Mouse (Mus musculus) hindbrain, embryonic 14.5 days (tissue): ENCODE data around the gene Nprl2. TPM values are rescaled to one million over a fixed set of nuclear protein-coding genes. Genes with fewer than 3 reads are reported as not detected.

ENCODE experiments used
- ATAC-seq: fragments of 200-750 bp; cut with Nextera tagmentation; 2 replicates; pipeline ENCODE4 v1.8.0; 2017; ENCODE audit warnings: moderate number of reproducible peaks, mild to moderate bottlenecking, moderate TSS enrichment, moderate library complexity; ENCODE audit not compliant: low FRiP score
- DNase-seq: peaks from one replicate; pipeline ENCODE4 v3.0.0-alpha.2; 2015; ENCODE audit warnings: low spot score
- H3K27ac ChIP-seq: fragments of 300-500 bp; sonication (generic); 2 replicates; pipeline ENCODE4 v1.5.1; 2014; ENCODE audit warnings: mild to moderate bottlenecking, moderate library complexity
- H3K27me3 ChIP-seq: fragments of 300-500 bp; sonication (generic); 2 replicates; pipeline ENCODE4 v1.6.1; 2014; ENCODE audit warnings: mild to moderate bottlenecking, low read length, mixed read lengths; ENCODE audit not compliant: control insufficient read depth, insufficient read depth
- H3K36me3 ChIP-seq: fragments of 300-500 bp; sonication (generic); replicated peaks from 2 replicates; pipeline ENCODE4 v1.6.1; 2014; ENCODE audit not compliant: control insufficient read depth, insufficient read depth
- H3K4me1 ChIP-seq: fragments of 300-500 bp; sonication (generic); replicated peaks from 2 replicates; pipeline ENCODE4 v1.6.1; 2014; ENCODE audit warnings: antibody characterized with exemption, low read length, mixed read lengths; ENCODE audit not compliant: control insufficient read depth, insufficient read depth
- H3K4me2 ChIP-seq: fragments of 300-500 bp; sonication (generic); replicated peaks from 2 replicates; pipeline ENCODE4 v1.6.1; 2014; ENCODE audit warnings: mild to moderate bottlenecking, moderate library complexity
- H3K4me3 ChIP-seq: fragments of 300-500 bp; sonication (generic); replicated peaks from 2 replicates; pipeline ENCODE4 v1.5.1; 2014; ENCODE audit warnings: mild to moderate bottlenecking, low read length
- H3K9ac ChIP-seq: fragments of 300-500 bp; sonication (generic); 2 replicates; pipeline ENCODE4 v1.6.1; 2014
- H3K9me3 ChIP-seq: fragments of 300-500 bp; sonication (generic); 2 replicates; pipeline ENCODE4 v1.6.1; 2016; ENCODE audit warnings: low read length; ENCODE audit not compliant: control insufficient read depth
- WGBS: fragments of 180-500 bp; shearing (Covaris S2); extraction: QIAGEN DNeasy Blood & Tissue Kit; methylation state at CpG from one replicate; pipeline ENCODE4 v1.1.7; 2014; 5-methylcytosine and 5-hydroxymethylcytosine counted together
- polyA plus RNA-seq: library from polyadenylated mRNA; unstranded; fragments of >200 nt; fragmentation: Nextera tagmentation; extraction: Ambion mirVana; gene quantifications from 2 replicates; pipeline ENCODE4 v1.2.1, GENCODE M21; 2014

The Nprl2 gene
- polyA plus RNA-seq, 1 experiment from 2014 or later, result 65.8 TPM

DNA sequence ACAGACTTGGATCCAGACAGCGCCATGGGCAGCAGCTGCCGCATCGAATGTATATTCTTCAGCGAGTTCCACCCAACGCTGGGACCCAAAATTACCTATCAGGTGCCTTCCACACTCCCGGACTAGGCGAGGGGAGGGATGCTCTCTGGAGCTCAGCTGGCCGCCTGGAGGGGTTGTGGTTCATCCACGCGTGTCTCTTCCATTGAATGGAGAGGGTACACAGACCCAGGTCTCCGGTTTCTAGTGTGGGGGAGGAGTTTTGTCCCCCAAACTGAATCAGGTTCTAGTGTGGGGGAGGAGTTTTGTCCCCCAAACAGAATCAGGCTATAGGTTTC is 293 bp downstream of the Nprl2 start:
- peak overlapping the region; percentile 62 for H3K9ac ChIP-seq
- H3K4me2 ChIP-seq, result peak overlapping the region; percentile 84
- peak overlapping the region; percentile 22; the same call in 1 of the 2 replicates for H3K27ac ChIP-seq
- 1% methylated on average over 11 of the region's 11 CpGs for WGBS
- H3K27me3 ChIP-seq, result no peaks in the 10 kb centered on the region
- no peaks in the 10 kb centered on the region for H3K9me3 ChIP-seq
- H3K4me3 ChIP-seq, result peak overlapping the region; percentile 49
- peak; percentile 24 for ATAC-seq
- peaks cover 29% of the 10 kb centered on the region for H3K4me1 ChIP-seq
- DNase-seq, result no peak
- peaks cover 48% of the 10 kb centered on the region for H3K36me3 ChIP-seq

DNA sequence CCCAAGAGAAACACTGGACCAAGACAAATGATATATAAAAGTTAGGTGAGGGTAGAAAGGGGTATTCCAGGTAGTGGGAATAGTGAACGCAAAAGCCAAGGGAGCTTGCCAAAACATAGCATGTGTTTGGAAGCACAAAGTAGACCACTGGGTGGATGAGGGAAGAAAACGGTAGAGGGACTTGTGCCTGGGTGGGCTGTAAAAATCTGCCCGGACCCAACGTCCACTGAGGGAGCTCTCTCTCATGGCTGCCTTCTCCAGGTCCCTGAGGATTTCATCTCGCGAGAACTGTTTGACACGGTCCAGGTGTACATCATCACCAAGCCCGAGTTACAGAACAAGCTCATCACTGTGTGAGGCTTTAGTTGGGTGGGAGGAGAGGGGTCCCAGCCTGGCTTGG is 695 bp downstream of the Nprl2 start:
- WGBS, result 50% methylated on average over 8 of the region's 8 CpGs
- H3K9ac ChIP-seq, result peak overlapping the region; percentile 62
- H3K27ac ChIP-seq, result no peak overlapping the region

GRCm38 (mm10) chr9:107543299-107543698 is 1.3 kb downstream of the Nprl2 start:
- no peak overlapping the region for H3K4me2 ChIP-seq
- 91% methylated on average over 11 of the region's 11 CpGs for WGBS

More for the DNA sequence above, 695 bp downstream of the Nprl2 start:
- H3K27me3 ChIP-seq, result no peaks in the 10 kb centered on the region
- ATAC-seq (no peak), DNase-seq (no peak)
- H3K36me3 ChIP-seq, result peaks cover 44% of the 10 kb centered on the region
- peaks cover 32% of the 10 kb centered on the region for H3K4me1 ChIP-seq
- H3K9me3 ChIP-seq, result no peaks in the 10 kb centered on the region
- H3K4me3 ChIP-seq, result peak overlapping the region; percentile 49
- H3K4me2 ChIP-seq, result peak overlapping the region; percentile 84

DNA sequence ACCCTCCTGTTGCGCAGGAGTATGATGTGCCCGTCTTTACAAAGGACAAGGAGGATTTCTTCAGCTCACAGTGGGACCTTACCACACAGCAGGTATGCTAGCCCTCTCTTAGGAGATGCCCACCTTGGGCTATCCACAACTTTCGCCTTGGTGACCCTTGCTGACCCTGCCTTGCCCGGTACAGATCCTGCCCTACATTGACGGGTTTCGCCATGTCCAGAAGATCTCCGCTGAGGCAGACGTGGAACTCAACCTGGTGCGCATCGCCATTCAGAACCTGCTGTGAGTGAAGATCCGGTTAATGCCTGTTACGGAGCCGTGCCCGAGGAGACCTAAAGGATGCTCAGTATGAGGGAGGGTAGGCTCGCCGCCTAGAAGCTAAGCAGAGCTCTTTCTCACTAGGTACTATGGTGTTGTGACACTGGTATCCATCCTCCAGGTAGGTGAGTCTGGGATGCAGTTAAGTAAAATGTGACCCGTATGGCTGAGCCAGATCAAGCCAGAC is 2.2 kb downstream of the Nprl2 start:
- Histone ChIP-seq H3K27me3 (peaks cover 7% of the 10 kb centered on the region; the same call in 1 of the 2 replicates), H3K27ac (no peak overlapping the region), H3K4me2 (no peak overlapping the region), H3K4me1 (peaks cover 32% of the 10 kb centered on the region), H3K36me3 (peaks cover 29% of the 10 kb centered on the region), H3K9ac (no peak overlapping the region), H3K4me3 (no peak overlapping the region), H3K9me3 (no peaks in the 10 kb centered on the region)
- DNase-seq (no peak), ATAC-seq (no peak)
- WGBS, result 95% methylated on average over 17 of the region's 17 CpGs

More at GRCm38 (mm10) chr9:107543299-107543698, 1.3 kb downstream of the Nprl2 start:
- H3K4me3 ChIP-seq, result no peak overlapping the region
- H3K36me3 ChIP-seq, result peaks cover 38% of the 10 kb centered on the region
- no peaks in the 10 kb centered on the region for H3K9me3 ChIP-seq
- H3K4me1 ChIP-seq, result peaks cover 32% of the 10 kb centered on the region
- H3K27ac ChIP-seq, result no peak overlapping the region
- H3K27me3 ChIP-seq, result no peaks in the 10 kb centered on the region
- ATAC-seq (no peak), DNase-seq (no peak)
- H3K9ac ChIP-seq, result no peak overlapping the region

DNA sequence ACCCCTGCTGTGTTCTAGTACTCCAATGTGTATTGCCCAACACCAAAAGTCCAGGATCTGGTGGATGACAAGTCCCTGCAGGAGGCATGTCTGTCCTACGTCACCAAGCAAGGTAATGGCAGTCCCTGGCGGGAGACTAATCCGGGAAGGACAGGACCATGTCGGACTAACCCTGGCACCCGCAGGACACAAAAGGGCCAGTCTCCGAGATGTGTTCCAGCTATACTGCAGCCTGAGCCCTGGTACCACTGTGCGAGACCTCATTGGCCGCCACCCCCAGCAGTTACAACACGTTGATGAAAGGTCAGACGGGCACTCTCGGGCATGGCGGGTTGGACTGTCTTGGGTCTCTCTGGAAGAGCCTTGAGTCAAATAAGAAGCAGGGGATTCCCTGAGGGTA is 2.7 kb downstream of the Nprl2 start:
- no peak overlapping the region for H3K27ac ChIP-seq
- H3K4me1 ChIP-seq, result peaks cover 32% of the 10 kb centered on the region
- no peak overlapping the region for H3K9ac ChIP-seq
- 94% methylated on average over 12 of the region's 12 CpGs for WGBS
- H3K36me3 ChIP-seq, result peaks cover 24% of the 10 kb centered on the region
- no peak for ATAC-seq
- H3K27me3 ChIP-seq, result peaks cover 12% of the 10 kb centered on the region
- H3K9me3 ChIP-seq, result no peaks in the 10 kb centered on the region
- no peak for DNase-seq
- H3K4me3 ChIP-seq, result no peak overlapping the region
- no peak overlapping the region for H3K4me2 ChIP-seq

GRCm38 (mm10) chr9:107545199-107545598 is 3.2 kb downstream of the Nprl2 start:
- H3K4me2 ChIP-seq, result no peak overlapping the region
- H3K9me3 ChIP-seq, result no peaks in the 10 kb centered on the region
- H3K4me3 ChIP-seq, result no peak overlapping the region
- H3K4me1 ChIP-seq, result peaks cover 32% of the 10 kb centered on the region
- 83% methylated on average over 10 of the region's 10 CpGs for WGBS
- no peak overlapping the region for H3K9ac ChIP-seq
- DNase-seq (no peak), ATAC-seq (no peak)
- no peak overlapping the region for H3K27ac ChIP-seq
- H3K27me3 ChIP-seq, result peaks cover 17% of the 10 kb centered on the region
- H3K36me3 ChIP-seq, result peaks cover 19% of the 10 kb centered on the region

DNA sequence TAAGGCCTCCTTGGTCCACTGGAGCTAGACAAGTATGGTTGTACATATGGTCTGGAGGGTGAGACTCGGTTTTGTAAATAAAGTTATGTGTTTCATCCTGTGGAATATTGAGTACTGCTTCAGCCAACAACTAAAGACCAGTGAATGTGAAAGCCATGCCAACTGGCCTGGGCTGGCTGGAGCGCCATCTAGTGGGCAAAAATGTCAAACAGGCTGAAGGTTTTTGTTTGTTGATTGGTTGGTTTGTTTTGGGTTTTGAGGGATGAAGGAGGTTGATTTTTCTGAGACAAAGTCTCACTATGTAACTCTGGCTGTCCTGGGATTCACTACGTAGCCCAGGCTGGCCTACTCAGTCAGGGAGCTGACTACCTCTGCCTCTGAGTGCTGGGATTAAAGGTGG is 3.6 kb downstream of the Nprl2 start:
- Histone ChIP-seq H3K4me1 (peaks cover 29% of the 10 kb centered on the region), H3K9ac (no peak overlapping the region), H3K4me3 (no peak overlapping the region), H3K9me3 (no peaks in the 10 kb centered on the region), H3K36me3 (peaks cover 15% of the 10 kb centered on the region), H3K27ac (no peak overlapping the region), H3K27me3 (peaks cover 20% of the 10 kb centered on the region), H3K4me2 (no peak overlapping the region)
- no peak for ATAC-seq
- WGBS, result 12% methylated on average over 3 of the region's 3 CpGs
- DNase-seq, result peak; percentile 86

DNA sequence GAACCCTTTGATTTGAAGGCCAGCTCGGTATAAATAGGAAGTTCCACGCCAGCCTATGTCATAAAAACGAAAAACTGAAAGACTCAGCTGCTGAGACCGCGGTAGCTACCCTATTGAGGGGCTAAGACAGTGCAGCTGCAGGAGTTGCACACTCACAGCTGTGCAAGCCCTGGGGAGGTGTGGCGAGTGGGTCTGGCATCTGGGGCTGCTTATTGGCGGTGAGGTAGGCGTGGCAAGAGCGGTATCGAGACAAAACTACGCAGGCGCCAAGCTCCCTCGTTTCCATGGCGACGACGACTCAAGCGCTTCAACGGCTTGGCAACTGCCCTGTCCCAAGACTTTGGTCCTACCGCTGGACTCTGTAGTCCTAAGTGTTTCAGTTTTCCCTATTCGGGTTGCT is 5.0 kb downstream of the Nprl2 start, which contains the start of gene Zmynd10:
TSS of gene Zmynd10 (plus strand) at position 273 of the 400 bp plus-strand sequence.
- Histone ChIP-seq H3K27me3 (peaks cover 34% of the 10 kb centered on the region), H3K9ac (peak within 1 kb of the TSS; percentile 29), H3K9me3 (no peaks in the 10 kb centered on the region), H3K4me3 (0 out of 2 replicates have a peak within 1 kb of the TSS, but pooled peaks have one; percentile 0), H3K36me3 (peaks cover 15% of the 10 kb centered on the region), H3K4me1 (peaks cover 31% of the 10 kb centered on the region), H3K4me2 (peak within 1 kb of the TSS; percentile 43), H3K27ac (no peak within 1 kb of the TSS; the same call in 1 of the 2 replicates)
- 4% methylated on average over 20 of the region's 20 CpGs for WGBS
- ATAC-seq (peak; percentile 59), DNase-seq (peak; percentile 88)

- no peak overlapping the region for H3K9ac ChIP-seq
- peaks cover 15% of the 10 kb centered on the region for H3K36me3 ChIP-seq
- H3K4me1 ChIP-seq, result peaks cover 24% of the 10 kb centered on the region
- H3K27me3 ChIP-seq, result peaks cover 43% of the 10 kb centered on the region
- DNase-seq (no peak), ATAC-seq (no peak)
- no peak overlapping the region for H3K27ac ChIP-seq
- H3K4me2 ChIP-seq, result no peak overlapping the region
- no peaks in the 10 kb centered on the region for H3K9me3 ChIP-seq
- H3K4me3 ChIP-seq, result no peak overlapping the region
- WGBS, result 81% methylated on average over 5 of the region's 5 CpGs
These were observed 5.9 kb downstream of the Nprl2 start for GRCm38 (mm10) chr9:107547957-107548356.

GRCm38 (mm10) chr9:107548820-107549219 is 6.8 kb downstream of the Nprl2 start:
- Histone ChIP-seq H3K27ac (no peak overlapping the region), H3K4me1 (peaks cover 30% of the 10 kb centered on the region), H3K9ac (no peak overlapping the region), H3K4me2 (no peak overlapping the region), H3K9me3 (no peaks in the 10 kb centered on the region), H3K36me3 (peaks cover 15% of the 10 kb centered on the region), H3K27me3 (peaks cover 45% of the 10 kb centered on the region), H3K4me3 (no peak overlapping the region)
- 90% methylated on average over 10 of the region's 10 CpGs for WGBS
- DNase-seq (no peak), ATAC-seq (no peak)
